Mouse (Mus musculus): ENCODE measurements at regions not wholly inside any gene's neighbourhood (a gene's known extent, or its start where the extent isn't known, plus 50 kb on each side); places are given as distances from the start of the nearest gene placed in this dataset.
"Not testable (repeated sequence)": the region's sequence is repeated elsewhere in the genome, so short reads cannot be mapped to it uniquely, and the experiment has no call there.

DNA sequence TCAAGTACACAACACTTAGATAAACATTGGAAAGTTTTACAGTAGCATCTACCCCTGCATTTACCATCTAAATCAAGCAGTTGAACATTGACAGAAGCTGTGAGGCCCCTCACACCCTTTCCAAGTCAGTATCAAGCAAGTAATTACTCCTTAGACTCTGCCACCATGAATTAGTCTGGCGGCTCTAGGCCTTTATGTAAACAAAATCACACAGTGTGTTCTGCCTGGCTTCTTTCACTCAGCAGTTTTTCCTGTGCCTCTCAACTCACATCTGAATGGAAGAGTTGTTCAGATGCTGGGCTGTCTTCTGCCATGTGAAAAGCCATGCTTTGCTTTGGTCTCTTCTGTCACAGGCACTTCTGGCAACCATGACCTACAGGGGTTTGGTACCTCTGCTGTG, 64.9 kb upstream of the Fzd7 start:
- H3K27me3 ChIP-seq (ENCODE audit: control insufficient read depth, insufficient read depth, low read length), result no peaks in the 10 kb centered on the region
- no peak overlapping the region for H3K4me3 ChIP-seq (ENCODE audit: control insufficient read depth, low read depth, low read length)
- no peaks in the 10 kb centered on the region for H3K36me3 ChIP-seq (ENCODE audit: control insufficient read depth, insufficient read depth, low read length)
- no peak overlapping the region for H3K27ac ChIP-seq (ENCODE audit: control insufficient read depth, insufficient read depth, low read depth, low read length)
- no peak for TF ChIP-seq CTCF (IDR thresholded peaks at IDR 0.05; ENCODE audit: control insufficient read depth, insufficient read depth, insufficient replicate concordance, low read depth, low read length)
- no peak for TF ChIP-seq POLR2A (IDR thresholded peaks at IDR 0.05; ENCODE audit: control insufficient read depth, low read depth, low read length)
- H3K4me1 ChIP-seq (ENCODE audit: control insufficient read depth, insufficient read depth, low read length), result no peaks in the 10 kb centered on the region; the same call in 1 of the 2 replicates

- no peak overlapping the region for H3K4me3 ChIP-seq (ENCODE audit: control insufficient read depth, low read depth, low read length)
- H3K4me1 ChIP-seq (ENCODE audit: control insufficient read depth, insufficient read depth, low read length), result peaks cover 3% of the 10 kb centered on the region
- TF ChIP-seq CTCF (IDR thresholded peaks at IDR 0.05; ENCODE audit: control insufficient read depth, insufficient read depth, insufficient replicate concordance, low read depth, low read length), result no peak
- TF ChIP-seq POLR2A (IDR thresholded peaks at IDR 0.05; ENCODE audit: control insufficient read depth, low read depth, low read length), result no peak
- H3K27me3 ChIP-seq (ENCODE audit: control insufficient read depth, insufficient read depth, low read length), result no peaks in the 10 kb centered on the region
- H3K36me3 ChIP-seq (ENCODE audit: control insufficient read depth, insufficient read depth, low read length), result no peaks in the 10 kb centered on the region
- H3K27ac ChIP-seq (ENCODE audit: control insufficient read depth, insufficient read depth, low read depth, low read length), result no peak overlapping the region
These were observed 64.3 kb upstream of the Fzd7 start for GRCm38 (mm10) chr1:59417962-59418361.

- Histone ChIP-seq H3K4me3 (ENCODE audit: control insufficient read depth, low read depth, low read length) (no peak overlapping the region), H3K27ac (ENCODE audit: control insufficient read depth, insufficient read depth, low read depth, low read length) (no peak overlapping the region), H3K4me1 (ENCODE audit: control insufficient read depth, insufficient read depth, low read length) (peaks cover 8% of the 10 kb centered on the region), H3K27me3 (ENCODE audit: control insufficient read depth, insufficient read depth, low read length) (no peaks in the 10 kb centered on the region), H3K36me3 (ENCODE audit: control insufficient read depth, insufficient read depth, low read length) (no peaks in the 10 kb centered on the region)
- no peak for TF ChIP-seq POLR2A (IDR thresholded peaks at IDR 0.05; ENCODE audit: control insufficient read depth, low read depth, low read length)
- TF ChIP-seq CTCF (IDR thresholded peaks at IDR 0.05; ENCODE audit: control insufficient read depth, insufficient read depth, insufficient replicate concordance, low read depth, low read length), result no peak
These were observed 63.5 kb upstream of the Fzd7 start for GRCm38 (mm10) chr1:59418748-59419147.

DNA sequence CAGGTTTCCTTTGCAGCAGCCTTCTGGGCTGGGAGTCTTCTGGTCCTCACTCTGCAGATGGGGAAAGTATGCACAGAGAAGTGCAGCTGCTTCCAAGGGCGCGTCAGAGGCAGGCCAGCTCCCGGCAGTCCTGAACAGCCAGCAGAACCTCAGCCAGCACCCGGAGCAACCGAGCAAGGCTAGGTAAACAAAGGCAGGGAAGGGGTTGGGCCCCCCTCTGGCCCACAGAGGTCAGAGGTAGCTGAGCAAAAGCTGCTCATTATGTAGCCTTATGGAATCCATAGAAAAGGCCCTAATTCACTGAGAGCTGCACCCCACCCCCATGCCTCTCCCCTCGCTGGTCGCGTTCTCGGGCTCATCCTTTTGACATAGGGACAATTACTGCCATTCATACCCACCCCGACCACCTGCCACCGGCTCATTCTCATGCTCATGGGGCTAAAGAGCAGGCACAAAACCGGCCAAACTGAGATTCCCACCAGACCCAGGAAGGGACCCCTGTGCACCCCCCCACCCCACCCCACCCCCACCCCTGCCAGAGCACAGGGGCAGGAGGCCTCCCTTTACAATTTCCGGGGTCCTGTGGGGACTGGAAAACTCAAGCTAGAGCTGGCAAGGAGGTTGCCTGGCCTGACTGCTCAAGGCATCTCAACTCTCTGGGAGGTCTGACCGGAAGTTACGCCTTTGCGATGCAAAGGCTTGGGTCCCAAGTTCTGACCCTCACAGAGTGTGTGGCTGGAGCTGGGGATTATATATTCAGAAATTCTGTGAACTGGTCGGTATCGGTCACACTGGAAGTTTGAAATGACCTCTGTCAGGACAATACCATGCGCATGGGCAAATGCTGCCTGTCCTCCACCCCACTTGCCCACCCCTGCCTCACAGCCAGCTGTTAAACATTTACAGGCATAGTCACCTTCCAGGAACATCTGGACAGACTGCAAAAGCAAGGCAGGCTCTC, 59.0 kb upstream of the Fzd7 start:
- TF ChIP-seq POLR2A (IDR thresholded peaks at IDR 0.05; ENCODE audit: control insufficient read depth, low read depth, low read length) (no peak), CTCF (IDR thresholded peaks at IDR 0.05; ENCODE audit: control insufficient read depth, insufficient read depth, insufficient replicate concordance, low read depth, low read length) (no peak)
- Histone ChIP-seq H3K36me3 (ENCODE audit: control insufficient read depth, insufficient read depth, low read length) (no peaks in the 10 kb centered on the region), H3K4me3 (ENCODE audit: control insufficient read depth, low read depth, low read length) (no peak overlapping the region; the same call in 1 of the 2 replicates), H3K4me1 (ENCODE audit: control insufficient read depth, insufficient read depth, low read length) (peaks cover 8% of the 10 kb centered on the region), H3K27me3 (ENCODE audit: control insufficient read depth, insufficient read depth, low read length) (no peaks in the 10 kb centered on the region), H3K27ac (ENCODE audit: control insufficient read depth, insufficient read depth, low read depth, low read length) (no peak overlapping the region)

DNA sequence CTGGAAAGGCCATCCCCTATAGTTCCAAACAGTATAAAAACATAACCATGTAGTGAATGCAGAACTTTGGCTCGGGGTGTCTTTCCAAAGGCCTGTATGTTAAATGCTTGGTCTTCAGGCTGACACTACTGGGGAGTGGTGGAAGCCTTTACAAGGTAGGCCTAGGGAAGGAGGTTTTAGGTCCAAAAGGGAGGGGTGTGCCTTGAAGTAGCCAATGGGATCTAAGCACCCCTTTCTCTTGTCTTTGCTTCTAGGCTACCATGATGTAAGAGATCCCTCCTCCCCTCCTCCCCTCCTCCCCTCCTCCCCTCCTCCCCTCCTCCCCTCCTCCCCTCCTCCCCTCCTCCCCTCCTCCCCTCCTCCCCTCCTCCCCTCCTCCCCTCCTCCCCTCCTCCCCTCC, 56.5 kb upstream of the Fzd7 start:
- H3K4me1 ChIP-seq (ENCODE audit: control insufficient read depth, insufficient read depth, low read length); H3K4me3 ChIP-seq (ENCODE audit: control insufficient read depth, low read depth, low read length); H3K27ac ChIP-seq (ENCODE audit: control insufficient read depth, insufficient read depth, low read depth, low read length); H3K27me3 ChIP-seq (ENCODE audit: control insufficient read depth, insufficient read depth, low read length); H3K36me3 ChIP-seq (ENCODE audit: control insufficient read depth, insufficient read depth, low read length): not testable (repeated sequence)

GRCm38 (mm10) chr1:59426346-59427203, 55.6 kb upstream of the Fzd7 start:
- Histone ChIP-seq H3K4me1 (ENCODE audit: control insufficient read depth, insufficient read depth, low read length) (peaks cover 8% of the 10 kb centered on the region), H3K27ac (ENCODE audit: control insufficient read depth, insufficient read depth, low read depth, low read length) (no peak overlapping the region), H3K4me3 (ENCODE audit: control insufficient read depth, low read depth, low read length) (no peak overlapping the region), H3K36me3 (ENCODE audit: control insufficient read depth, insufficient read depth, low read length) (no peaks in the 10 kb centered on the region), H3K27me3 (ENCODE audit: control insufficient read depth, insufficient read depth, low read length) (no peaks in the 10 kb centered on the region)
- no peak for TF ChIP-seq CTCF (IDR thresholded peaks at IDR 0.05; ENCODE audit: control insufficient read depth, insufficient read depth, insufficient replicate concordance, low read depth, low read length)
- no peak for TF ChIP-seq POLR2A (IDR thresholded peaks at IDR 0.05; ENCODE audit: control insufficient read depth, low read depth, low read length)

- Histone ChIP-seq H3K4me3 (ENCODE audit: control insufficient read depth, low read depth, low read length) (no peak overlapping the region), H3K27ac (ENCODE audit: control insufficient read depth, insufficient read depth, low read depth, low read length) (no peak overlapping the region), H3K4me1 (ENCODE audit: control insufficient read depth, insufficient read depth, low read length) (peaks cover 8% of the 10 kb centered on the region), H3K36me3 (ENCODE audit: control insufficient read depth, insufficient read depth, low read length) (no peaks in the 10 kb centered on the region), H3K27me3 (ENCODE audit: control insufficient read depth, insufficient read depth, low read length) (no peaks in the 10 kb centered on the region)
- TF ChIP-seq CTCF (IDR thresholded peaks at IDR 0.05; ENCODE audit: control insufficient read depth, insufficient read depth, insufficient replicate concordance, low read depth, low read length), result peak; percentile 27; the same call in 1 of the 2 replicates
- TF ChIP-seq POLR2A (IDR thresholded peaks at IDR 0.05; ENCODE audit: control insufficient read depth, low read depth, low read length), result no peak
These were observed 55.0 kb upstream of the Fzd7 start for GRCm38 (mm10) chr1:59427204-59427557.

Data from testis, adult 2 months (tissue).